Mouse (Mus musculus) splenic B cell, adult 2 months (primary cell): Measurements from ENCODE around the gene Kif23.

ENCODE experiments used
- DNase-seq: peaks from one replicate; pipeline ENCODE4 v3.0.0-alpha.2; 2011; ENCODE audit warnings: low read depth, low spot score
- H3K27me3 ChIP-seq: 2 replicates; pipeline ENCODE4 v1.6.1; 2012; ENCODE audit warnings: mild to moderate bottlenecking, low read length, moderate library complexity, mixed read lengths; ENCODE audit not compliant: control insufficient read depth, poor library complexity, insufficient read depth, severe bottlenecking
- H3K36me3 ChIP-seq: 2 replicates; pipeline ENCODE4 v1.6.1; 2012; ENCODE audit warnings: mild to moderate bottlenecking, low read length, moderate library complexity, mixed read lengths; ENCODE audit not compliant: control insufficient read depth, poor library complexity, insufficient read depth, severe bottlenecking

Kif23 gene

GRCm38 (mm10) chr9:61963356-61963755 is 16.8 kb upstream of the Kif23 start:
- Histone ChIP-seq H3K36me3 (no peaks in the 10 kb centered on the region), H3K27me3 (no peaks in the 10 kb centered on the region)
- DNase-seq, result peak; percentile 27

- Histone ChIP-seq H3K36me3 (no peaks in the 10 kb centered on the region), H3K27me3 (no peaks in the 10 kb centered on the region)
- DNase-seq, result no peak
Measured at GRCm38 (mm10) chr9:61961181-61961580, 14.6 kb upstream of the Kif23 start.

DNA sequence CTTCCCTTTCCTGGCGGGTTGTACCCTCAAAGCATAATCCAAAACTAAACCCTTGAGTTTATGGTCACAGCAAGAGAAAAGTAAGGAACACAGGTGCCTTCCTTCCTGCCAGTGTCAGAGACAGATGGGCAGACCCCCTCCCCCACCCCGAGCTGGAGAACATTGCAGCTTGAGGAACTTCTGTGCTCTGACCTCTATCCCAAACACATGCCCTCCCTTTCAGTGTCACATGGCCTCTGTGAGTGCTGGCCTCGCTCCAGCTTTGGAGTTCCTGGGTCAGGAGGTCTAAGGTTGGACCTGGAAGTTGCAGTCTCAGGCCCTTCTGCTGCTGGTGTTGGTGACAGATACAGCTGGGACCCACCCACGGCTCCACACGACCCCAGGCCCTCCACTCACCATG is 14.2 kb upstream of the Kif23 start:
- H3K36me3 ChIP-seq, result no peaks in the 10 kb centered on the region
- DNase-seq, result no peak
- no peaks in the 10 kb centered on the region for H3K27me3 ChIP-seq

DNA sequence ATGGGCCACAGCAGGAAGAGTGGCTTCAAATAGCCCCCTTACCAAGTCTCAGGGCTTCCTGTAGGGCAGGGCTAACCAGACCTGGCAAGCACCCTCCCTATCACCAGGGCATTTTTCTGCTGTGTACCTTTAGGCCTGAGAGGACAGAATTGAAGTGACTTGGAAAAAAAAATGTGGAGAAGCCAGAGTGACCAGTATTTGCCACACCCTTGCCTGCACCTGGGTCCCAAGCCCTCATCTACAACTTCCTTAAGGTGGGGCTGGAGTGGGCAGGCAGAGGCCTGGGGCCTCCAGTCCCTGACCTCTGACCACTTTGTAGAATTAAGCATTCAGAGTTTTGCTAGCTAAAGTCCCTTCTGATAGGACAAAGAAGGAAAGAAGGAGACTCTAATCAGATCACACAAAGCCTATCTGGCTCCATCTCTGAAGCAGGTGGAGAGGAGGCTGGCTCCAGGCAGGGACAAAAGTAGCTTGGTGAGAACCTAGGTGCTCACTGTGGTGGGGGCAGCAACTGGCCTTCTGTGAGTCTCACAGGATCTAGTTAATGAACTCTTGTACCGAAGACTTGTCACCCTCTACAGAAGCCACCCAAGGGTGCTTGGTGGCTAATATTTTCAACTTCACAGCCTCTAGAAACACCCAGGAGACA is 13.5 kb upstream of the Kif23 start:
- no peak for DNase-seq
- no peaks in the 10 kb centered on the region for H3K27me3 ChIP-seq
- H3K36me3 ChIP-seq, result no peaks in the 10 kb centered on the region

DNA sequence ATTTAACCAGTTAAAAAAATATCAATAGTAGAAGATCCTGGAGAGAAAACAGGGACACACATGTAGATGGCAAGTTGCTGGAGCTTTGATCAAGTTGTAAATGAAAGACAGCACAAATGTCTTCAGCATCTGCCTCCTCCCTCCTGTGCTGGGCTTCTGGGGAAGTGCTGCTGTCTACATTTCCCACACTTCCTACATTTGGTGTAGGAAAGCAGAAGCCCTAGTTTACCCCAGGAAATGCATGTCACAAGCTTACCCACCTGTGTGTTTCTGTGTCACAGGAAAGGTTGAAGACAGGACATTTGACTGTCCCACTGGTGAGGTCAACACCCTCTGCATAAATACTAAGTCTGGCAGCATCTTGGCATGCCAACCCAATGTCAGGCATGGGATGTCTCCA is 8.1 kb upstream of the Kif23 start:
- no peak for DNase-seq
- no peaks in the 10 kb centered on the region for H3K36me3 ChIP-seq
- no peaks in the 10 kb centered on the region for H3K27me3 ChIP-seq

- Histone ChIP-seq H3K27me3 (no peaks in the 10 kb centered on the region), H3K36me3 (no peaks in the 10 kb centered on the region)
- no peak for DNase-seq
Measured at GRCm38 (mm10) chr9:61952241-61952640, 5.7 kb upstream of the Kif23 start.

- Histone ChIP-seq H3K36me3 (no peaks in the 10 kb centered on the region), H3K27me3 (no peaks in the 10 kb centered on the region)
- peak; percentile 93 for DNase-seq
Measured at GRCm38 (mm10) chr9:61947402-61948346, 1.1 kb upstream of the Kif23 start.

- Histone ChIP-seq H3K27me3 (no peaks in the 10 kb centered on the region), H3K36me3 (no peaks in the 10 kb centered on the region)
- peak; percentile 50 for DNase-seq
Measured at GRCm38 (mm10) chr9:61945973-61946611, 482 bp downstream of the Kif23 start.

DNA sequence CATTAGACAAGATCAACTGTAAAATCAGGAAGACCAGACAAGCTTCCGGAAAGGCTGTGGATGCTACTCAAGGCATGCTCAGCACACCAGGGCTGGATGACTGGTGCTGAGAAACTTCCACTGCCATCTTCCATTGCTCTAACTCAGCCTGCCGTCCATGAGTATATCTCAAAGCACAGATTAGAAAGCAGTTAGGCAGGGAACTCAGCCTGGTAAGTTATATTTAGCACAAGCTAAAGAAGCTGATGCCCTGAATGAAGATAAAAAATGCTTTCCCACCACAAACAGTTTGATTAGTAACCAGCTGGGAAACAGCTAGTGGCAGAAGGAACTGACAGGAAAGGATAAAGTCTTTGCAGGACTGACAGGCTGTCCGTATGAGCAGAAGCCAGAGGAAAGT is 5.5 kb downstream of the Kif23 start:
- Histone ChIP-seq H3K27me3 (no peaks in the 10 kb centered on the region), H3K36me3 (no peaks in the 10 kb centered on the region)
- DNase-seq, result no peak

- Histone ChIP-seq H3K27me3 (no peaks in the 10 kb centered on the region), H3K36me3 (no peaks in the 10 kb centered on the region)
- no peak for DNase-seq
Measured at GRCm38 (mm10) chr9:61933333-61933732, 13.2 kb downstream of the Kif23 start.

DNA sequence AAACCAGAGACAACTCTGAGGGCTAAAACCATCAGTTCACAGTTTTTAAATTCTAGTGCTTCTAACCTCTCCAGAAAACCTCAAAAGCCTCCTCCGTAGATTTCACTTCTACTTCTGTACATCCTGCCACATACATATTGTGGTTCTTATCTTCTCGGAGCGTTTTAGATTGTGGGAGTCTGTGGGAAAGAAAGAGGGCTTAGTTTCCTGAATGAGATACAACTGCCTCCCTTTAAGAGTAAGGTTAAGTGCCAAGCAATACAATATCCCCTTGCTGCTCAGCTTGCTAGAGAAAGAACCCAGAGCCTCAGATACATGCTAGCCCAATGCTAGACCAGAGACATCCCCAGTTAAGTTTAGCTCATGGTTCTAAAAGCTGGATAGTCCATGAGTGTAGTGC is 14.6 kb downstream of the Kif23 start:
- Histone ChIP-seq H3K27me3 (no peaks in the 10 kb centered on the region), H3K36me3 (no peaks in the 10 kb centered on the region)
- no peak for DNase-seq

GRCm38 (mm10) chr9:61925086-61925660 is 21.4 kb downstream of the Kif23 start:
- Histone ChIP-seq H3K36me3 (no peaks in the 10 kb centered on the region), H3K27me3 (no peaks in the 10 kb centered on the region)
- DNase-seq, result no peak

- DNase-seq, result no peak
Measured at GRCm38 (mm10) chr9:61920331-61920730, 26.2 kb downstream of the Kif23 start.

GRCm38 (mm10) chr9:61919464-61919863 is 27.1 kb downstream of the Kif23 start:
- DNase-seq, result no peak
- Histone ChIP-seq H3K27me3 (no peaks in the 10 kb centered on the region), H3K36me3 (no peaks in the 10 kb centered on the region)

More at GRCm38 (mm10) chr9:61920331-61920730, 26.2 kb downstream of the Kif23 start:
- no peaks in the 10 kb centered on the region for H3K36me3 ChIP-seq
- H3K27me3 ChIP-seq, result no peaks in the 10 kb centered on the region

GRCm38 (mm10) chr9:61917436-61917835 is 29.1 kb downstream of the Kif23 start:
- Histone ChIP-seq H3K27me3 (no peaks in the 10 kb centered on the region), H3K36me3 (no peaks in the 10 kb centered on the region; the same call in none of the 2 replicates)
- DNase-seq, result no peak
